Mouse (Mus musculus) limb, embryonic 10.5 days (tissue): ENCODE measurements around the gene Gtdc1. TPM values are rescaled to one million over a fixed set of nuclear protein-coding genes. Genes with fewer than 3 reads are reported as not detected.

Source experiments
- DNase-seq: peaks from one replicate; pipeline ENCODE4 v3.0.0-alpha.2; 2017; ENCODE audit warnings: low spot score
- H3K27ac ChIP-seq: fragments of 300-500 bp; sonication (generic); 2 replicates; pipeline ENCODE4 v1.5.1; 2016; ENCODE audit warnings: mild to moderate bottlenecking
- H3K27me3 ChIP-seq: fragments of 300-500 bp; sonication (generic); 2 replicates; pipeline ENCODE4 v1.6.1; 2016; ENCODE audit warnings: low read depth, mild to moderate bottlenecking; ENCODE audit not compliant: poor library complexity, severe bottlenecking
- H3K36me3 ChIP-seq: fragments of 300-500 bp; sonication (generic); 2 replicates; pipeline ENCODE4 v1.6.1; 2016; ENCODE audit warnings: mild to moderate bottlenecking, moderate library complexity
- H3K4me1 ChIP-seq: fragments of 300-500 bp; sonication (generic); 2 replicates; pipeline ENCODE4 v1.6.1; 2016
- H3K4me3 ChIP-seq: fragments of 300-500 bp; sonication (generic); 2 replicates; pipeline ENCODE4 v1.5.1; 2016; ENCODE audit warnings: mild to moderate bottlenecking, moderate library complexity
- H3K9me3 ChIP-seq: fragments of 300-500 bp; sonication (generic); replicated peaks from 2 replicates; pipeline ENCODE4 v1.6.1; 2016; ENCODE audit warnings: mild to moderate bottlenecking
- WGBS: fragments of 180-500 bp; shearing (Covaris S2); methylation state at CpG from one replicate; pipeline ENCODE4 v1.1.7; 2016; 5-methylcytosine and 5-hydroxymethylcytosine counted together
- polyA plus RNA-seq: library from polyadenylated mRNA; unstranded; fragments of >200 nt; fragmentation: Nextera tagmentation; extraction: Ambion mirVana; gene quantifications from 2 replicates; pipeline ENCODE4 v1.2.1, GENCODE M21; 2016

Gtdc1 gene
- polyA plus RNA-seq, 1 experiment from 2014 or later, result 9.8 TPM

DNA sequence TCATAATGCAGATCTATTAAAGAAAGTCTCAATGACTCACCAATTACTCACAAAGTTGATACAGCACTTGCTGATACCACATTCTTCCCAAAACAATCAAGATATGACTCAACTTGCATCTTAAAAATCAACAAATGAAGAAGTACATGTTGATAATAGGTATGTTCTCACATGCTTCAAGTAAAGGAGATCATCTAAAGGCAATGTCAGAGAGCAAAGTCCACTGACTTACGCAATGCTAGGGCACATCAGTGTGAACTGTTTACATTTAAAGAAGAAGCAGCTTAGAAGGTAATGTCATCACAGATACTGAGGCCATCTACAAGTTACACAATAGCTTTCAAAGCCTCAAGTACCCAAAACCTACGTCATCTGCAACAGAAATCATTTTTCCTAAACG, 7.0 kb downstream of the Gtdc1 start:
- WGBS, result 84% methylated on average over 3 of the region's 3 CpGs
- H3K27ac ChIP-seq, result no peak overlapping the region
- H3K4me1 ChIP-seq, result peaks cover under 1% of the 10 kb centered on the region; the same call in 1 of the 2 replicates
- no peaks in the 10 kb centered on the region for H3K36me3 ChIP-seq
- no peaks in the 10 kb centered on the region for H3K27me3 ChIP-seq
- H3K9me3 ChIP-seq, result no peaks in the 10 kb centered on the region
- DNase-seq, result no peak
- H3K4me3 ChIP-seq, result no peak overlapping the region

DNA sequence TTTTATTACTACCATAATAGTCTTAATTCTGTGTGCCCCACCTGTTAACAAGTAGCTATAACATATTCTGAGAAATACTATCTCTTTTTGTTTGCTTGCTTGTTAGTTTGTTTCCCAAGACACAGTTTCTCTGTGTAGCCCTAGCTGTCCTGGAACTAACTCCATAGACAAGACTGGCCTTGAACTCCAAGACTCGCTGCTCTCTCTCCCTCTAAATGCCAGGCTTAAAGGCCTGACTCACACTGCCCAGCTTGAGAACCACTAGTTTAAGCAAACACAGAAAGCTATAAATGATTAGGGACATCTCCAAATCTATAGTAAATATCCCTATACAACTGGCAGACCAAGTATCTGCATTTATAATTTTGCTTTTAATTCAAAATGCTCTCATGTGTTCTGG, 8.1 kb downstream of the Gtdc1 start:
- Histone ChIP-seq H3K27me3 (no peaks in the 10 kb centered on the region), H3K9me3 (no peaks in the 10 kb centered on the region), H3K4me1 (no peaks in the 10 kb centered on the region), H3K4me3 (no peak overlapping the region), H3K36me3 (no peaks in the 10 kb centered on the region), H3K27ac (no peak overlapping the region)
- no peak for DNase-seq
- 76% methylated on average over 1 of the region's 1 CpGs for WGBS

DNA sequence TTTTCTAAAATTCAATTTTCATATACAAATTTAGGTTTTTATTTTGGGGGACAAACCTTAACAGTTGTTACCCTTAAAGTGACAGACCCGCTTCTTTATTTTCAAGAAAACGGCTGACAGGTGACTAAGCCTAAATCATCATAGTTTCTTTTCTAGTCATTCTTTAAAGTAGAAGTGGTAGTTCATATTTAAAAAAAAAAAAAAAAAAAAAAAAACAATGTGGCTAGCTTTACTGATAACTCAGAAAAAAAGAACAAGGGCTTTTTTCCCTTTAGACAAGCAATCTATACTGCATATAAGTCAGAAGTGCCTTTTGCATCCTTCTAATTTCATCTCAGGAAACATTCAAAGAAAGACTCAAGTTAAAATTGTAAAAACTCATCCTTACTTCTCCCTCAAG, 8.7 kb downstream of the Gtdc1 start:
- no peaks in the 10 kb centered on the region for H3K27me3 ChIP-seq
- no peaks in the 10 kb centered on the region for H3K9me3 ChIP-seq
- no peak for DNase-seq
- no peaks in the 10 kb centered on the region for H3K36me3 ChIP-seq
- H3K4me1 ChIP-seq, result no peaks in the 10 kb centered on the region
- WGBS, result 95% methylated on average over 2 of the region's 2 CpGs
- H3K4me3 ChIP-seq, result no peak overlapping the region
- H3K27ac ChIP-seq, result no peak overlapping the region

DNA sequence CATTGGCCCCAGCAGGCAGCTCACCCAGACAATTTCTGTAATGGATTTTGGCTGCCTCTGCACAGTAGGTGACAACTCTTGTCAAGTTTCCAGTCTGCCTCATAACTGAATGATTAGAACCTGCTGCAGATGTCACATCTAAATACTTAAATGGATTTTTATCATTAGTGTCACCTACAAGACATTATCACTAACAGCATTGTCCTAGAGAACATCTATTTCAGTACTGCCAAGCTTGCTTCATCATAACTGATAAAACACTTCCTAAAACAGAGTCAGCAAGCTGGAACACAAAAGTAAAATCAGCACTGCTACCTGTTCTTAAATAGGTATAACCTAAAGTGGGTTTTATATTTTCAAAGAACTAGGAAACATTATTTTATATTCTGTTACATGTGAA, 11.2 kb downstream of the Gtdc1 start:
- no peaks in the 10 kb centered on the region for H3K36me3 ChIP-seq
- H3K4me1 ChIP-seq, result no peaks in the 10 kb centered on the region
- no peaks in the 10 kb centered on the region for H3K9me3 ChIP-seq
- no peaks in the 10 kb centered on the region for H3K27me3 ChIP-seq
- no peak for DNase-seq
- H3K27ac ChIP-seq, result no peak overlapping the region
- H3K4me3 ChIP-seq, result no peak overlapping the region

DNA sequence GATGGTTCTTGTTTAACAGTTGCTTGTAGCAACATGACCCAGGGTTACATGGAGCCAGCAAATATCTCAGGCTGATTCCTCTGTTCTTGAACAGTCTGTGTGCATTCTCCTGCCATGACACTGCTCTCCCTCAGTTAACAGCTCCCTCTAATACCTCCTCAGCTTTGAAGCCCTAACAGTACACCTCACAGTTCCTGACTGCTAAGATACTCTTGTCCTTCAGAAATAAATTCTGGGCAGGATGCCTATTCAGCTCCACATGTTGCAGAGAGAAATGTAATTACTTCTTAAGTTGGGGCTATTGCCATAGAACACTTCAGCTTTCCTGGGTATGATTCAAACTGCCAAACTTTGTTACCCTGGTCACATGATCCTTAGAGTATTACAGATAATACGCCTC, 29.7 kb downstream of the Gtdc1 start:
- DNase-seq, result no peak
- H3K36me3 ChIP-seq, result no peaks in the 10 kb centered on the region
- no peaks in the 10 kb centered on the region for H3K9me3 ChIP-seq
- no peak overlapping the region for H3K4me3 ChIP-seq
- no peaks in the 10 kb centered on the region for H3K4me1 ChIP-seq
- 92% methylated on average over 1 of the region's 1 CpGs for WGBS
- no peak overlapping the region for H3K27ac ChIP-seq
- H3K27me3 ChIP-seq, result no peaks in the 10 kb centered on the region

DNA sequence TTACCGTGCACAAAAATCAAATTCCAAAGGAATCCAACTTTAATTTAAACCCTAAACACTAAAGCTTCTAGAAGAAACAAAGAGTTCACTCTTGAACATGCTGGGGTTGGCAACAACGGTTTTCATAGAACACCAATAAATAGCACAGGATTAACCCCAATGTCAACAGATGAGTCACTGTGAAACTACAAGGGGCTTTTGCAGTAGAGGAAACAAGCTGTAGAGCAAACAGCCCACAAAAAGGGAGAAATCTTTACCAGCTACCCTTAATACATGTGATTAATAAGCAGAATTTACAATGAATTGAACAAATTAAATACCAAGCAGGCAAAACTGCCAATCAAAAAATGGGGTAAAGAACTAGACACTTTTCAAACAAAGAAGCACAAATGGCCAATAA, 53.7 kb downstream of the Gtdc1 start:
- 79% methylated on average over 2 of the region's 2 CpGs for WGBS
- Histone ChIP-seq H3K27ac (no peak overlapping the region), H3K36me3 (no peaks in the 10 kb centered on the region), H3K9me3 (no peaks in the 10 kb centered on the region), H3K27me3 (no peaks in the 10 kb centered on the region), H3K4me1 (no peaks in the 10 kb centered on the region), H3K4me3 (no peak overlapping the region)
- no peak for DNase-seq

DNA sequence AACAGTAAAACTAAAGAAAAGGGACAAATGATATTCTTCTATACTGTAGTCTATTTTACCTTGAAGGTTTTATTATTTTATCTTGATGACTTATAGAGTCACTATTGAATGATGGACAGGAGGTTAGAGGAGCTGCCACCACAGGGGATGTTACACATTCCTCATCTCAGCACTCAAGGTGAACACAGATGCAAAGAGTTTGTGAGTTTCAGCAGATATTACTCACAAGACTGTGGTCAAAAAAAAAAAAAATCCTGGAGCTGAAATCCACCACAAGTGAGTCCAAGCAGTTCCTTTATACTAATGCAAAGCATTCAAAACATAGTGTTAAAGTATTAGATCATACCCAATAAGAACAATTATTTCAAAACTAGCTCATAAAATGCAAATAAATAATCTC, 62.7 kb downstream of the Gtdc1 start:
- H3K36me3 ChIP-seq, result no peaks in the 10 kb centered on the region
- no peaks in the 10 kb centered on the region for H3K4me1 ChIP-seq
- H3K4me3 ChIP-seq, result no peak overlapping the region
- no peak for DNase-seq
- no peaks in the 10 kb centered on the region for H3K9me3 ChIP-seq
- H3K27me3 ChIP-seq, result no peaks in the 10 kb centered on the region
- H3K27ac ChIP-seq, result no peak overlapping the region

DNA sequence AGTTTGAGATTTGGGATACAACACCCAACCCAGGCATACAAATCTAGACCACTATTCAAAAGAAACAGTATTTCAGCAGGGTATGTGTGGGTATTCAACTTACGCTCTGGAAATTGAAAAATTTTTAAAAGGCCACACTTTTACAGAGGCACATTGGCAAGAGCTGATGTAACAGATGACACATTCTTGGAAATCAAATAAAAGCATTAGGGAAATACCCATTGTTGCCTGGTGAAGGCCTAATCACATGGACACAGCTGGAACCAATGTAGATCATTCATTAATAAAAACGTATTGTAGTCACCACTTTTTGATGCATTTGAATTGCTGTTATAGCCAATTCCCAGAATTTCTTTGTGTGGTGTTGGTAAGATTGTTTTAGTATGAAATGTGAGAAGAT, 73.0 kb downstream of the Gtdc1 start:
- H3K4me3 ChIP-seq, result no peak overlapping the region
- no peak for DNase-seq
- no peaks in the 10 kb centered on the region for H3K9me3 ChIP-seq
- no peaks in the 10 kb centered on the region for H3K4me1 ChIP-seq
- H3K27ac ChIP-seq, result no peak overlapping the region
- WGBS, result 91% methylated on average over 2 of the region's 2 CpGs
- no peaks in the 10 kb centered on the region for H3K27me3 ChIP-seq
- 0 out of 2 replicates have a peak, but pooled peaks cover 4% of the 10 kb centered on the region for H3K36me3 ChIP-seq

DNA sequence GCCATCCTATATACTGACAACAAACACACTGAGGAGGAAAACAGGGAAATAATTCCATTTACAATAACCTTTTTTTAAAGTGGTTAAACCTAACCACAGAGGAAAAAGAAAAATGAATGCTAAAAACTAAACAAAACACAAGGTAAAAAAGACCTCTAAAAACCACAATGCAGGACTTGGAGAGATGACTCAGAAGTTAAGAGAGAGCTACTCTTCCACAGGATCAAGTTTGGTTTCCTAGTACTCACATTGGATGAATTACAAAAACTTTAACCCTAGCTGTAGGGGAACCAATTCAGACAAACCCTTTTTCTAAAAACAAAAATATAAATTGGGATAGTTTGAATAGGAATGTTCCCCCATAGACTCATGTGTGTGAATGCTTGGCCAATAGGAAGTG, 77.8 kb downstream of the Gtdc1 start:
- DNase-seq, result no peak
- Histone ChIP-seq H3K27ac (no peak overlapping the region), H3K4me1 (no peaks in the 10 kb centered on the region), H3K4me3 (no peak overlapping the region), H3K9me3 (no peaks in the 10 kb centered on the region), H3K36me3 (0 out of 2 replicates have a peak, but pooled peaks cover 4% of the 10 kb centered on the region), H3K27me3 (no peaks in the 10 kb centered on the region)

DNA sequence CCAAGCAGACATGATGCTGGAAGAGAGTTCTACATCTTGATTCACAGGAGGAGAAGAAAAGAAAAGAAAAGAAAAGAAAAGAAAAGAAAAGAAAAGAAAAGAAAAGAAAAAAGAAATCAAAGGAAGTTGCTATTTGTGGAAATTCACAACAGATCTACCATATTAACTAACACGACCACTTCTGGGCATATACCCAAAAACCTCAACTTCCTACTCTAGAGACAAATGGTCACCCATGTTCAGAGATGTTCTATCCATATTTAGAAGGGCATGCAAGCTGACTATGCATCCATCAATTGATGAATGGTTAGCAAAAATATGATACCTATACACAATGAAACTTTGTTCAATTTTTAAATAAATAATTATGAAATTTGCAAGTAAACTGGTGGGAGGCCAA, 79.3 kb downstream of the Gtdc1 start:
- H3K36me3 ChIP-seq, result 0 out of 2 replicates have a peak, but pooled peaks cover 4% of the 10 kb centered on the region
- H3K27ac ChIP-seq, result no peak overlapping the region
- no peaks in the 10 kb centered on the region for H3K27me3 ChIP-seq
- no peak for DNase-seq
- no peak overlapping the region for H3K4me3 ChIP-seq
- WGBS, result 86% methylated on average over 1 of the region's 1 CpGs
- no peaks in the 10 kb centered on the region for H3K4me1 ChIP-seq
- no peaks in the 10 kb centered on the region for H3K9me3 ChIP-seq

DNA sequence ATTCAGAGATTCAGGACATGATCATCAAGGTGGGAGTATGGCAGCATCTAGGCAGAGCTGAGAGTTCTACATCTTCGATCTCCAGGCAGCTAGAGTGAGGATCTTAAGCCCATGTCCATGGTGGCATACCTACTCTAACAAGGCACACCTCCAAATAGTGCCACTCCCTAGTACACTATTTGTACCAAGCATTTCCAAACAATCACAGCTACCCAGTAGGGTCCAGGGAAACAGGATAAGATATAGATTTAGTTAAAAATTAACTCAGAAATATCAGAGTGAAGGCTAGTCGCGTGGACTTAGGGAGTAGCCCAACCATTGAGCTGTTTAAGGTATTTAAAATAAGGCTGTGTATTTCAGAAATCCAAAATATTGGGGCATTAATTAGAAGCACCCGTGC, 82.0 kb downstream of the Gtdc1 start:
- no peak for DNase-seq
- no peaks in the 10 kb centered on the region for H3K9me3 ChIP-seq
- H3K36me3 ChIP-seq, result no peaks in the 10 kb centered on the region
- no peaks in the 10 kb centered on the region for H3K4me1 ChIP-seq
- no peak overlapping the region for H3K4me3 ChIP-seq
- 95% methylated on average over 4 of the region's 4 CpGs for WGBS
- no peak overlapping the region for H3K27ac ChIP-seq
- no peaks in the 10 kb centered on the region for H3K27me3 ChIP-seq

DNA sequence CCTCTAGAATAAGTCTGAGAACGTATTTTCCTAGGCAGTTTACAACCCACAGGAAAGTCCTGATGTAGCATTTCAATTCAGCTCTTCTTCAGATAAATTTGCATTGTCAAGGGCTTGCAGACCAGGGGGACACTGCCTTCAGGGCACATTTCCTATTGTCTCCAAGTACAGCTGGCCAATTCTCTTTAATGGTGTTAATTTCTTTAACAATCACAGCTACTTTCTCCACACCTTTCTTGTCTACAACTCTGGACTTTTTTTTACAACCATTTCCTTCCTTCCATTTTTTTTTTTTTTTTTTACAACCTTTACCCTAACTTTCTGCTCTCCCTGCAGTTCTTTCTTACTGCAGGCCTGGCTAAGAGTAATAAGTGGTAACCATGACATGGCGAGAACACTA, 97.7 kb downstream of the Gtdc1 start:
- no peaks in the 10 kb centered on the region for H3K9me3 ChIP-seq
- DNase-seq, result no peak
- H3K36me3 ChIP-seq, result no peaks in the 10 kb centered on the region
- H3K27ac ChIP-seq, result no peak overlapping the region
- H3K27me3 ChIP-seq, result no peaks in the 10 kb centered on the region
- peaks cover 4% of the 10 kb centered on the region; the same call in 1 of the 2 replicates for H3K4me1 ChIP-seq
- WGBS, result 76% methylated on average over 2 of the region's 2 CpGs
- no peak overlapping the region for H3K4me3 ChIP-seq

DNA sequence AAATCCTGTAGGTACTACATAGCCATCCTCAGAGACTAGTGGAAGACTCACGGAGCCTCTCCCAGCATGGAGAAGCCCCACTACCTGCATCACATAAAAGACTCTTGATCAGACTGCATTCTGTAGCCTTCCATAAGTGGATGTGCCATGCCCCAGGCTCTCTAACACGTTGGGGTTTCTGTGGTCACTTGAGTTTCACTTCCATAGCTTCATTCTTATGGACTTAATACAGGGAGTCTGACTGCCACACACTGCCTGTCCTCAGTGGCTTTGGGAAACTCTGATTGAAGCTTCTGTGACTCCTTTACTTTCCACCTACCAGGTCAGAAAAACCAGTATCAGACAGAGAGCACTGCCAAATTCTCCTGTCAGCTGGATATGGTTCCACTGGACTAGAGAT, 98.1 kb downstream of the Gtdc1 start:
- Histone ChIP-seq H3K27ac (no peak overlapping the region), H3K4me1 (peaks cover 4% of the 10 kb centered on the region; the same call in 1 of the 2 replicates), H3K4me3 (no peak overlapping the region), H3K36me3 (no peaks in the 10 kb centered on the region), H3K27me3 (no peaks in the 10 kb centered on the region), H3K9me3 (no peaks in the 10 kb centered on the region)
- WGBS, result 82% methylated on average over 2 of the region's 2 CpGs
- DNase-seq, result no peak

DNA sequence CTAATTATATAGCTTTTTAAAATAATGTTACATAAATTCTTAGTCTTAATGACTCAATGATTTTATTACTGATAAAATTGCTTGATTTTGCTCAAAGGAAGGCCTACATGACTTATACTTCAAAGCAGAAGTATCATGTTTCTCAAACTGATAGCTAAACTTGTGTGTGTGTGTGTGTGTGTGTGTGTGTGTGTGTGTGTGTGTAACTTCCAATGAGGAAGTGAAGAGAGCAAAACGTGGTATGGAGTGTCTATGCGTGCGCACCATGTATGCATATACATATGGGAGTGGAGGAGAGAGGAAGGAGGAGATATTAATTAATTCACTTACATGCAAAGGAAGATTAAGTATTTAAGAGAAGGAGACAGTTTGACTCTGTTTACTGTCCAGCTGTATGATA, 100.8 kb downstream of the Gtdc1 start:
- H3K4me3 ChIP-seq, result no peak overlapping the region
- H3K27ac ChIP-seq, result no peak overlapping the region
- H3K27me3 ChIP-seq, result no peaks in the 10 kb centered on the region
- H3K4me1 ChIP-seq, result peaks cover 4% of the 10 kb centered on the region; the same call in 1 of the 2 replicates
- 91% methylated on average over 3 of the region's 3 CpGs for WGBS
- H3K36me3 ChIP-seq, result no peaks in the 10 kb centered on the region
- DNase-seq, result no peak
- H3K9me3 ChIP-seq, result no peaks in the 10 kb centered on the region
